Mouse (Mus musculus): Measurements from ENCODE around the gene Kdm4c. TPM values are rescaled to one million over a fixed set of nuclear protein-coding genes. Genes with fewer than 3 reads are reported as not detected.
"Not testable (repeated sequence)": the region's sequence is repeated elsewhere in the genome, so short reads cannot be mapped to it uniquely, and the experiment has no call there.

Kdm4c gene
- polyA plus RNA-seq, 1 experiment from 2014 or later, result 15.9 TPM

- 92% methylated on average over 5 of the region's 5 CpGs for WGBS
- no peak for ATAC-seq (ENCODE audit: low FRiP score)
- no peak overlapping the region for H3K4me3 ChIP-seq (replicated peaks)
Measured at GRCm38 (mm10) chr4:74315388-74315787, 73.1 kb downstream of the Kdm4c start.

GRCm38 (mm10) chr4:74319313-74319712 lies 77.0 kb downstream of the Kdm4c start:
- no peak for ATAC-seq (ENCODE audit: low FRiP score)
- WGBS, result 93% methylated on average over 1 of the region's 1 CpGs
- Histone ChIP-seq H3K4me3 (replicated peaks) (no peak overlapping the region), H3K4me1 (no peaks in the 10 kb centered on the region), H3K9ac (replicated peaks) (no peak overlapping the region), H3K27ac (replicated peaks) (no peak overlapping the region), H3K4me2 (no peak overlapping the region), H3K36me3 (peaks cover 10% of the 10 kb centered on the region), H3K27me3 (replicated peaks) (no peaks in the 10 kb centered on the region), H3K9me3 (replicated peaks) (no peaks in the 10 kb centered on the region)

More at GRCm38 (mm10) chr4:74315388-74315787, 73.1 kb downstream of the Kdm4c start:
- Histone ChIP-seq H3K4me2 (no peak overlapping the region), H3K9me3 (replicated peaks) (no peaks in the 10 kb centered on the region), H3K4me1 (no peaks in the 10 kb centered on the region), H3K27ac (replicated peaks) (no peak overlapping the region), H3K36me3 (peaks cover 14% of the 10 kb centered on the region), H3K9ac (replicated peaks) (no peak overlapping the region), H3K27me3 (replicated peaks) (no peaks in the 10 kb centered on the region)

GRCm38 (mm10) chr4:74357479-74357878 lies 115.2 kb downstream of the Kdm4c start:
- H3K9me3 ChIP-seq (replicated peaks), result no peaks in the 10 kb centered on the region
- no peak for ATAC-seq (ENCODE audit: low FRiP score)
- peaks cover 21% of the 10 kb centered on the region for H3K36me3 ChIP-seq

GRCm38 (mm10) chr4:74360274-74360673 lies 118.0 kb downstream of the Kdm4c start:
- WGBS, result 97% methylated on average over 3 of the region's 3 CpGs
- no peak for ATAC-seq (ENCODE audit: low FRiP score)
- H3K4me3 ChIP-seq (replicated peaks), result no peak overlapping the region
- no peaks in the 10 kb centered on the region for H3K9me3 ChIP-seq (replicated peaks)
- peaks cover 21% of the 10 kb centered on the region for H3K36me3 ChIP-seq
- H3K9ac ChIP-seq (replicated peaks), result no peak overlapping the region
- no peak overlapping the region for H3K4me2 ChIP-seq
- H3K27ac ChIP-seq (replicated peaks), result no peak overlapping the region
- no peaks in the 10 kb centered on the region for H3K4me1 ChIP-seq
- H3K27me3 ChIP-seq (replicated peaks), result no peaks in the 10 kb centered on the region

More at GRCm38 (mm10) chr4:74357479-74357878, 115.2 kb downstream of the Kdm4c start:
- 92% methylated on average over 4 of the region's 4 CpGs for WGBS
- Histone ChIP-seq H3K4me3 (replicated peaks) (no peak overlapping the region), H3K4me1 (no peaks in the 10 kb centered on the region), H3K4me2 (no peak overlapping the region), H3K27me3 (replicated peaks) (no peaks in the 10 kb centered on the region), H3K27ac (replicated peaks) (no peak overlapping the region), H3K9ac (replicated peaks) (no peak overlapping the region)

GRCm38 (mm10) chr4:74386583-74386982 lies 144.3 kb downstream of the Kdm4c start:
- no peaks in the 10 kb centered on the region for H3K9me3 ChIP-seq (replicated peaks)
- H3K27ac ChIP-seq (replicated peaks), result no peak overlapping the region
- H3K4me3 ChIP-seq (replicated peaks), result no peak overlapping the region
- H3K4me1 ChIP-seq, result no peaks in the 10 kb centered on the region
- H3K36me3 ChIP-seq, result no peaks in the 10 kb centered on the region; the same call in 1 of the 2 replicates
- no peaks in the 10 kb centered on the region for H3K27me3 ChIP-seq (replicated peaks)
- no peak for ATAC-seq (ENCODE audit: low FRiP score)
- WGBS, result 79% methylated on average over 4 of the region's 4 CpGs
- H3K9ac ChIP-seq (replicated peaks), result no peak overlapping the region
- H3K4me2 ChIP-seq, result no peak overlapping the region

GRCm38 (mm10) chr4:74393162-74393561 lies 150.9 kb downstream of the Kdm4c start:
- Histone ChIP-seq H3K9ac (replicated peaks) (no peak overlapping the region), H3K36me3 (peaks cover 22% of the 10 kb centered on the region), H3K4me2 (no peak overlapping the region), H3K27me3 (replicated peaks) (no peaks in the 10 kb centered on the region), H3K4me1 (no peaks in the 10 kb centered on the region), H3K9me3 (replicated peaks) (no peaks in the 10 kb centered on the region), H3K27ac (replicated peaks) (no peak overlapping the region), H3K4me3 (replicated peaks) (no peak overlapping the region)
- ATAC-seq (ENCODE audit: low FRiP score), result peak; percentile 85
- 56% methylated on average over 2 of the region's 2 CpGs for WGBS

- peaks cover 25% of the 10 kb centered on the region for H3K36me3 ChIP-seq
- H3K9me3 ChIP-seq (replicated peaks), result no peaks in the 10 kb centered on the region
- H3K4me2 ChIP-seq, result no peak overlapping the region
- H3K27ac ChIP-seq (replicated peaks), result no peak overlapping the region
- no peak overlapping the region for H3K9ac ChIP-seq (replicated peaks)
- no peaks in the 10 kb centered on the region for H3K27me3 ChIP-seq (replicated peaks)
- 97% methylated on average over 5 of the region's 5 CpGs for WGBS
- no peak for ATAC-seq (ENCODE audit: low FRiP score)
- H3K4me1 ChIP-seq, result peaks cover 6% of the 10 kb centered on the region; the same call in 1 of the 2 replicates
- H3K4me3 ChIP-seq (replicated peaks), result no peak overlapping the region
Measured at GRCm38 (mm10) chr4:74396562-74396961, 154.3 kb downstream of the Kdm4c start.

GRCm38 (mm10) chr4:74401617-74402313 lies 159.5 kb downstream of the Kdm4c start:
- Histone ChIP-seq H3K27ac (replicated peaks) (peak overlapping the region; percentile 7; the same call in 1 of the 2 replicates), H3K36me3 (peaks cover 24% of the 10 kb centered on the region)
- peak; percentile 94 for ATAC-seq (ENCODE audit: low FRiP score)
- H3K4me3 ChIP-seq (replicated peaks); H3K4me1 ChIP-seq; H3K9ac ChIP-seq (replicated peaks); H3K4me2 ChIP-seq; H3K27me3 ChIP-seq (replicated peaks); H3K9me3 ChIP-seq (replicated peaks): not testable (repeated sequence)
- 46% methylated on average over 7 of the region's 7 CpGs for WGBS

GRCm38 (mm10) chr4:74408731-74409130 lies 166.4 kb downstream of the Kdm4c start:
- no peaks in the 10 kb centered on the region for H3K9me3 ChIP-seq (replicated peaks)
- no peaks in the 10 kb centered on the region for H3K27me3 ChIP-seq (replicated peaks)
- H3K27ac ChIP-seq (replicated peaks), result no peak overlapping the region
- H3K9ac ChIP-seq (replicated peaks), result no peak overlapping the region
- H3K4me2 ChIP-seq, result no peak overlapping the region
- 83% methylated on average over 1 of the region's 1 CpGs for WGBS
- peaks cover 10% of the 10 kb centered on the region for H3K36me3 ChIP-seq
- H3K4me3 ChIP-seq (replicated peaks), result no peak overlapping the region
- ATAC-seq (ENCODE audit: low FRiP score), result no peak
- H3K4me1 ChIP-seq, result no peaks in the 10 kb centered on the region

GRCm38 (mm10) chr4:74419794-74420193 lies 177.5 kb downstream of the Kdm4c start:
- H3K4me1 ChIP-seq, result no peaks in the 10 kb centered on the region
- ATAC-seq (ENCODE audit: low FRiP score), result no peak
- H3K27me3 ChIP-seq (replicated peaks), result no peaks in the 10 kb centered on the region
- H3K4me3 ChIP-seq (replicated peaks), result no peak overlapping the region
- H3K36me3 ChIP-seq, result no peaks in the 10 kb centered on the region
- H3K4me2 ChIP-seq, result no peak overlapping the region
- no peak overlapping the region for H3K9ac ChIP-seq (replicated peaks)
- no peaks in the 10 kb centered on the region for H3K9me3 ChIP-seq (replicated peaks)
- WGBS, result 83% methylated on average over 1 of the region's 1 CpGs
- H3K27ac ChIP-seq (replicated peaks), result no peak overlapping the region
